Mouse (Mus musculus): Measurements from ENCODE around the gene Yif1a. TPM values are rescaled to one million over a fixed set of nuclear protein-coding genes. Genes with fewer than 3 reads are reported as not detected.
"Not testable (repeated sequence)": the region's sequence is repeated elsewhere in the genome, so short reads cannot be mapped to it uniquely, and the experiment has no call there.

Yif1a gene
- polyA plus RNA-seq, 2 experiments = 130 to 144 TPM

- Histone ChIP-seq H3K4me3 (replicated peaks; ENCODE audit: low read length) (no peak overlapping the region), H3K9me3 (ENCODE audit: control insufficient read depth, low read length) (no peaks in the 10 kb centered on the region), H3K4me1 (ENCODE audit: control insufficient read depth, insufficient read depth, low read length) (peaks cover 4% of the 10 kb centered on the region), H3K36me3 (ENCODE audit: control insufficient read depth, insufficient read depth, low read length) (no peaks in the 10 kb centered on the region), H3K27me3 (ENCODE audit: control insufficient read depth, insufficient read depth, low read length) (peaks cover 58% of the 10 kb centered on the region), H3K27ac (replicated peaks; ENCODE audit: low read depth, low read length) (no peak overlapping the region), H3K9ac (ENCODE audit: low read depth, low read length, severe bottlenecking) (no peak overlapping the region), H3K4me2 (replicated peaks; ENCODE audit: low read depth, low read length, severe bottlenecking) (no peak overlapping the region)
- DNase-seq (ENCODE audit: low spot score) = no peak
- 70% methylated on average over 22 of the region's 24 CpGs for WGBS
- ATAC-seq (ENCODE audit: low FRiP score, low read depth) = no peak
- TF ChIP-seq POLR2A (IDR thresholded peaks at IDR 0.05; ENCODE audit: borderline replicate concordance, extremely low read depth, insufficient read depth, insufficient read length) = no peak
These were observed 5.7 kb upstream of the Yif1a start for GRCm38 (mm10) chr19:5082596-5082995.

- DNase-seq (ENCODE audit: low spot score) = no peak
- TF ChIP-seq POLR2A (IDR thresholded peaks at IDR 0.05; ENCODE audit: borderline replicate concordance, extremely low read depth, insufficient read depth, insufficient read length) = no peak
- no peak for ATAC-seq (ENCODE audit: low FRiP score, low read depth)
- Histone ChIP-seq H3K27ac (replicated peaks; ENCODE audit: low read depth, low read length) (no peak overlapping the region), H3K36me3 (ENCODE audit: control insufficient read depth, insufficient read depth, low read length) (0 out of 2 replicates have a peak, but pooled peaks cover under 1% of the 10 kb centered on the region), H3K4me3 (replicated peaks; ENCODE audit: low read length) (peak overlapping the region; percentile 42; the same call in 1 of the 2 replicates), H3K4me2 (replicated peaks; ENCODE audit: low read depth, low read length, severe bottlenecking) (no peak overlapping the region), H3K9ac (ENCODE audit: low read depth, low read length, severe bottlenecking) (no peak overlapping the region), H3K27me3 (ENCODE audit: control insufficient read depth, insufficient read depth, low read length) (peaks cover 58% of the 10 kb centered on the region), H3K4me1 (ENCODE audit: control insufficient read depth, insufficient read depth, low read length) (peaks cover 10% of the 10 kb centered on the region), H3K9me3 (ENCODE audit: control insufficient read depth, low read length) (no peaks in the 10 kb centered on the region)
- 56% methylated on average over 3 of the region's 3 CpGs for WGBS
These were observed 4.1 kb upstream of the Yif1a start for GRCm38 (mm10) chr19:5083961-5084833.

GRCm38 (mm10) chr19:5084834-5085144, 3.5 kb upstream of the Yif1a start:
- DNase-seq (ENCODE audit: low spot score) = no peak
- no peak overlapping the region for H3K27ac ChIP-seq (replicated peaks; ENCODE audit: low read depth, low read length)
- H3K36me3 ChIP-seq (ENCODE audit: control insufficient read depth, insufficient read depth, low read length) = peaks cover 5% of the 10 kb centered on the region; the same call in 1 of the 2 replicates
- peak overlapping the region; percentile 42 for H3K4me3 ChIP-seq (replicated peaks; ENCODE audit: low read length)
- no peak overlapping the region for H3K9ac ChIP-seq (ENCODE audit: low read depth, low read length, severe bottlenecking)
- peaks cover 58% of the 10 kb centered on the region for H3K27me3 ChIP-seq (ENCODE audit: control insufficient read depth, insufficient read depth, low read length)
- no peaks in the 10 kb centered on the region for H3K9me3 ChIP-seq (ENCODE audit: control insufficient read depth, low read length)
- WGBS = 6% methylated on average over 14 of the region's 15 CpGs
- ATAC-seq (ENCODE audit: low FRiP score, low read depth) = no peak
- H3K4me2 ChIP-seq (replicated peaks; ENCODE audit: low read depth, low read length, severe bottlenecking) = peak overlapping the region; percentile 74
- TF ChIP-seq POLR2A (IDR thresholded peaks at IDR 0.05; ENCODE audit: borderline replicate concordance, extremely low read depth, insufficient read depth, insufficient read length) = no peak
- peaks cover 14% of the 10 kb centered on the region for H3K4me1 ChIP-seq (ENCODE audit: control insufficient read depth, insufficient read depth, low read length)

- Histone ChIP-seq H3K36me3 (ENCODE audit: control insufficient read depth, insufficient read depth, low read length) (peaks cover 9% of the 10 kb centered on the region), H3K27ac (replicated peaks; ENCODE audit: low read depth, low read length) (no peak within 1 kb of the TSS), H3K9ac (ENCODE audit: low read depth, low read length, severe bottlenecking) (peak within 1 kb of the TSS; percentile 36), H3K4me3 (replicated peaks; ENCODE audit: low read length) (peak within 1 kb of the TSS; percentile 42), H3K27me3 (ENCODE audit: control insufficient read depth, insufficient read depth, low read length) (peaks cover 58% of the 10 kb centered on the region), H3K4me1 (ENCODE audit: control insufficient read depth, insufficient read depth, low read length) (peaks cover 14% of the 10 kb centered on the region), H3K4me2 (replicated peaks; ENCODE audit: low read depth, low read length, severe bottlenecking) (peak within 1 kb of the TSS; percentile 74), H3K9me3 (ENCODE audit: control insufficient read depth, low read length) (no peaks in the 10 kb centered on the region)
- DNase-seq (ENCODE audit: low spot score) (no peak), ATAC-seq (ENCODE audit: low FRiP score, low read depth) (no peak)
- WGBS = under 1% methylated on average over 54 of the region's 69 CpGs
- TF ChIP-seq POLR2A (IDR thresholded peaks at IDR 0.05; ENCODE audit: borderline replicate concordance, extremely low read depth, insufficient read depth, insufficient read length) = no peak
These were observed 3.0 kb upstream of the Yif1a start, which contains the start of gene Tmem151a for GRCm38 (mm10) chr19:5085145-5085863. Gene Tmem151a, minus strand, starts transcription at chr19:5085531.

- Histone ChIP-seq H3K27me3 (ENCODE audit: control insufficient read depth, insufficient read depth, low read length) (peaks cover 48% of the 10 kb centered on the region), H3K4me1 (ENCODE audit: control insufficient read depth, insufficient read depth, low read length) (peaks cover 14% of the 10 kb centered on the region), H3K36me3 (ENCODE audit: control insufficient read depth, insufficient read depth, low read length) (peaks cover 21% of the 10 kb centered on the region)
- not testable (repeated sequence) for H3K9ac ChIP-seq (ENCODE audit: low read depth, low read length, severe bottlenecking); H3K4me3 ChIP-seq (replicated peaks; ENCODE audit: low read length); H3K27ac ChIP-seq (replicated peaks; ENCODE audit: low read depth, low read length); ATAC-seq (ENCODE audit: low FRiP score, low read depth); DNase-seq (ENCODE audit: low spot score); H3K9me3 ChIP-seq (ENCODE audit: control insufficient read depth, low read length); H3K4me2 ChIP-seq (replicated peaks; ENCODE audit: low read depth, low read length, severe bottlenecking)
- WGBS = 57% methylated on average over 4 of the region's 4 CpGs
These were observed 1.8 kb upstream of the Yif1a start for GRCm38 (mm10) chr19:5086533-5086932.

Data from limb, embryonic 14.5 days (tissue).